11 mouse cellular contexts compared by ENCODE assay signal in the genomic region with DNA sequence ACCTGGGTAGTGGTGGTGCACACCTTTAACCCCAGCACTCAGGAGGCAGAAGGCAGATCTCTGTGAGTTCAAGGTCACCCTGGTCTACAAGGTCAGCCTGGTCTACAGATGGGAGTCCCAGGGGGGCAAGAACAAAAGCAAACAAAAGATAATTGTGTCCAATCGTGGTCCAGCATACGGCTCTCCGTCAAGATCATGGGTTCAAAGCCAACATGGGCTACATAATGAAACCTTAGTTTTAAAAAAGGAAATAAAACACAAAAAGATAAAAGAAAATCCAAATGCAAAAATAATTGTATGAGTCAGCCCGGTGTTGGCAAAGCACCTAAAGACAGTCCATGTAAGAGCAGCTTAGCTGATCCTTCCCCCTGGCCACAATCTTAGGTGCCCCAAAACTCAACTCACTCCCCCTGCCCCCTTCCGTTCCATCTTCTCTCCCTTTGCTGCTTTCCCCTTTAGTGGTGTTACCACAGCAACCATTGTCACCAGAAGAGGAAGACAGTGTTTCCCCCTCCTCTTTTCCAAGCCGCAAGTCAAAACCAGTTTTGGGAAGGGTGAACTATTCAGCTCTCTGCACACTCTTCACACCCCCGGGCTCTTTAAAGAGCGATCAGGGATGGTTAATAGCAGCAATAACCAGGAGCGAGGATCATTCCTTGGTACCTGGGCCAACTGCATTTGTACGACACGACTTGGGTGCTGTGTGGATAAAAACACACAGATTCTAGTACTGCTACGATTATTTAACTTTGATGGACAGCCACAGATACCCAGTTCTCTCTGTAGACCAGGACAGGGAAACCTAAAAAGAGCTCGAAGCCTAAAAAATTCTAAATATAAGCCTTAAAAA. TPM values are rescaled to one million over a fixed set of nuclear protein-coding genes. Genes with fewer than 3 reads are reported as not detected.
DNase-seq lines count a peak whose midpoint lies in the region; ATAC-seq and TF ChIP-seq lines count a peak whose summit lies in the region.
"Had no signal": no experiment of that assay in that cellular context is flagged by ENCODE, and none has a peak within 500 bp of the region (broad histone marks: within the 10 kb centered on the region; RNA-seq: fewer than 3 reads in every experiment).

No protein-coding gene starts in this region.

- H3K4me2 ChIP-seq in forebrain, embryonic 14.5 days (ENCODE audit: low read length): no peak overlapping the region
- H3K4me2 ChIP-seq in forebrain, embryonic 13.5 days: no peak overlapping the region
- H3K4me2 ChIP-seq in hindbrain, embryonic 16.5 days (ENCODE audit: low read length): peak overlapping the region; percentile 8; the same call in 1 of the 2 replicates
- H3K4me2 ChIP-seq in intestine, embryonic 16.5 days (ENCODE audit: low read depth, low read length): no peak overlapping the region
- H3K4me2 ChIP-seq in stomach, postnatal 0 days (replicated peaks; ENCODE audit: low read depth): no peak overlapping the region

- TF ChIP-seq POLR2A in testis, adult 2 months (IDR thresholded peaks at IDR 0.05; ENCODE audit: control insufficient read depth, low read depth, low read length): no peak

- no peak overlapping the region for H3K9ac ChIP-seq in forebrain, embryonic 14.5 days (ENCODE audit: low read length)
- H3K9ac ChIP-seq in forebrain, embryonic 13.5 days: no peak overlapping the region
- no peak overlapping the region for H3K9ac ChIP-seq in hindbrain, embryonic 16.5 days (ENCODE audit: low read depth, low read length)
- no peak overlapping the region for H3K9ac ChIP-seq in intestine, embryonic 16.5 days (ENCODE audit: low read depth, low read length)
- no peak overlapping the region for H3K9ac ChIP-seq in stomach, postnatal 0 days (ENCODE audit: low read length)

- TF ChIP-seq EP300 in stomach, postnatal 0 days (optimal IDR thresholded peaks at IDR 0.05): no peak

- H3K4me3 ChIP-seq in forebrain, embryonic 14.5 days (ENCODE audit: low read depth, low read length): no peak overlapping the region
- H3K4me3 ChIP-seq in forebrain, embryonic 13.5 days: no peak overlapping the region
- no peak overlapping the region for H3K4me3 ChIP-seq in testis, adult 2 months (ENCODE audit: control insufficient read depth, low read depth, low read length)
- no peak overlapping the region for H3K4me3 ChIP-seq in hindbrain, embryonic 16.5 days (ENCODE audit: low read length)
- H3K4me3 ChIP-seq in intestine, embryonic 16.5 days (ENCODE audit: low read length): no peak overlapping the region
- no peak overlapping the region for H3K4me3 ChIP-seq in stomach, postnatal 0 days (ENCODE audit: low read depth, low read length)
- H3K4me3 ChIP-seq: layer of hippocampus, adult 2 months had no signal

- H3K27ac ChIP-seq in forebrain, embryonic 14.5 days (ENCODE audit: low read depth, low read length): no peak overlapping the region
- H3K27ac ChIP-seq in forebrain, embryonic 13.5 days: no peak overlapping the region
- peak overlapping the region; percentile 17; the same call in 1 of the 2 replicates for H3K27ac ChIP-seq in testis, adult 2 months (ENCODE audit: control insufficient read depth, insufficient read depth, low read depth, low read length)
- H3K27ac ChIP-seq in hindbrain, embryonic 16.5 days (ENCODE audit: low read depth, low read length): no peak overlapping the region
- H3K27ac ChIP-seq in intestine, embryonic 16.5 days (ENCODE audit: low read length): no peak overlapping the region
- no peak overlapping the region for H3K27ac ChIP-seq in stomach, postnatal 0 days (replicated peaks)
- H3K27ac ChIP-seq: layer of hippocampus, adult 2 months had no signal

- 34% methylated on average over 13 of the region's 13 CpGs for WGBS in forebrain, embryonic 14.5 days
- WGBS in forebrain, embryonic 13.5 days: 30% methylated on average over 13 of the region's 13 CpGs
- whole genome bisulfite sequencing in hindbrain, embryonic 16.5 days: 19% methylated on average over 13 of the region's 13 CpGs
- WGBS in intestine, embryonic 16.5 days: 66% methylated on average over 13 of the region's 13 CpGs
- 63% methylated on average over 13 of the region's 13 CpGs for WGBS in stomach, postnatal 0 days

- H3K4me1 ChIP-seq in forebrain, embryonic 14.5 days (ENCODE audit: control insufficient read depth, insufficient read depth, low read length): peaks cover 6% of the 10 kb centered on the region; the same call in 1 of the 2 replicates
- peaks cover 25% of the 10 kb centered on the region for H3K4me1 ChIP-seq in forebrain, embryonic 13.5 days
- H3K4me1 ChIP-seq in testis, adult 2 months (ENCODE audit: control insufficient read depth, insufficient read depth, low read length): peaks cover 13% of the 10 kb centered on the region
- H3K4me1 ChIP-seq in hindbrain, embryonic 16.5 days (ENCODE audit: control insufficient read depth, insufficient read depth, low read depth, low read length): peaks cover 8% of the 10 kb centered on the region
- H3K4me1 ChIP-seq in intestine, embryonic 16.5 days (ENCODE audit: control insufficient read depth, insufficient read depth, low read length): peaks cover 20% of the 10 kb centered on the region
- peaks cover 4% of the 10 kb centered on the region; the same call in 1 of the 2 replicates for H3K4me1 ChIP-seq in stomach, postnatal 0 days (replicated peaks; ENCODE audit: control insufficient read depth, insufficient read depth)

- H3K27me3 ChIP-seq in forebrain, embryonic 14.5 days (replicated peaks; ENCODE audit: control insufficient read depth, insufficient read depth, low read length): peaks cover 11% of the 10 kb centered on the region; the same call in 1 of the 2 replicates
- H3K27me3 ChIP-seq in forebrain, embryonic 13.5 days: peaks cover 34% of the 10 kb centered on the region
- H3K27me3 ChIP-seq in testis, adult 2 months (ENCODE audit: control insufficient read depth, insufficient read depth, low read length): no peaks in the 10 kb centered on the region
- no peaks in the 10 kb centered on the region for H3K27me3 ChIP-seq in hindbrain, embryonic 16.5 days (replicated peaks; ENCODE audit: control insufficient read depth, insufficient read depth, low read length)
- H3K27me3 ChIP-seq in intestine, embryonic 16.5 days (replicated peaks; ENCODE audit: control insufficient read depth, insufficient read depth, low read length): 0 out of 2 replicates have a peak, but pooled peaks cover 3% of the 10 kb centered on the region
- H3K27me3 ChIP-seq in stomach, postnatal 0 days (ENCODE audit: control insufficient read depth, insufficient read depth, low read length): no peaks in the 10 kb centered on the region

- ATAC-seq in forebrain, embryonic 14.5 days: no peak
- ATAC-seq in forebrain, embryonic 13.5 days: no peak
- ATAC-seq in hindbrain, embryonic 16.5 days: peak; percentile 48; the same call in 1 of the 2 replicates
- ATAC-seq in intestine, embryonic 16.5 days: no peak
- ATAC-seq in stomach, postnatal 0 days (ENCODE audit: low FRiP score, low TSS enrichment): no peak

- H3K36me3 ChIP-seq in forebrain, embryonic 14.5 days (ENCODE audit: control insufficient read depth, insufficient read depth, low read length): no peaks in the 10 kb centered on the region
- no peaks in the 10 kb centered on the region for H3K36me3 ChIP-seq in forebrain, embryonic 13.5 days (ENCODE audit: poor library complexity, severe bottlenecking)
- no peaks in the 10 kb centered on the region for H3K36me3 ChIP-seq in testis, adult 2 months (ENCODE audit: control insufficient read depth, insufficient read depth, low read length)
- no peaks in the 10 kb centered on the region for H3K36me3 ChIP-seq in hindbrain, embryonic 16.5 days (ENCODE audit: control insufficient read depth, insufficient read depth, low read length)
- no peaks in the 10 kb centered on the region for H3K36me3 ChIP-seq in intestine, embryonic 16.5 days (ENCODE audit: control insufficient read depth, insufficient read depth, low read length)
- no peaks in the 10 kb centered on the region for H3K36me3 ChIP-seq in stomach, postnatal 0 days (ENCODE audit: control insufficient read depth, insufficient read depth, low read length)

- no peaks in the 10 kb centered on the region for H3K9me3 ChIP-seq in forebrain, embryonic 14.5 days (replicated peaks; ENCODE audit: control insufficient read depth, low read length)
- no peaks in the 10 kb centered on the region for H3K9me3 ChIP-seq in forebrain, embryonic 13.5 days (replicated peaks)
- no peaks in the 10 kb centered on the region for H3K9me3 ChIP-seq in hindbrain, embryonic 16.5 days (ENCODE audit: control insufficient read depth, low read length)
- H3K9me3 ChIP-seq in intestine, embryonic 16.5 days (ENCODE audit: control insufficient read depth, low read length): no peaks in the 10 kb centered on the region
- no peaks in the 10 kb centered on the region for H3K9me3 ChIP-seq in stomach, postnatal 0 days (ENCODE audit: control insufficient read depth, low read length)

- peak; percentile 11 for DNase-seq in forebrain, embryonic 14.5 days (ENCODE audit: low spot score)
- DNase-seq in testis, postnatal 10 days (ENCODE audit: low spot score): no peak
- no peak for DNase-seq in adrenal gland, postnatal 25 days
- no peak for DNase-seq in stomach, postnatal 0 days (ENCODE audit: low spot score)
- DNase-seq: lung, postnatal 4 days had no signal

- TF ChIP-seq CTCF in testis, adult 2 months (IDR thresholded peaks at IDR 0.05; ENCODE audit: control insufficient read depth, insufficient read depth, insufficient replicate concordance, low read depth, low read length): no peak
- no peak for TF ChIP-seq CTCF in stomach, postnatal 0 days (IDR thresholded peaks at IDR 0.05; ENCODE audit: low read depth)

RNA-seq across cellular contexts. Expression of a gene that starts 8.0 kb away (rescaled TPM):
- 9.7 and 10.2 TPM in 2 replicates for polyA plus RNA-seq in forebrain, embryonic 14.5 days (2014; fragmentation: Nextera tagmentation; extraction: Ambion mirVana)
- polyA plus RNA-seq in forebrain, embryonic 13.5 days (2015; fragmentation: Nextera tagmentation; extraction: Ambion mirVana): 6.2 and 8.8 TPM in 2 replicates
- 2.9 and 4.6 TPM in 2 replicates for polyA plus RNA-seq in testis, adult 2 months (2012; rRNA removed)
- polyA plus RNA-seq in hindbrain, embryonic 16.5 days (2015; fragmentation: Nextera tagmentation; extraction: Ambion mirVana): 44.7 and 48.7 TPM in 2 replicates
- 16.4 and 19.4 TPM in 2 replicates for polyA plus RNA-seq in intestine, embryonic 16.5 days (2015; fragmentation: Nextera tagmentation; extraction: Ambion mirVana)
- 36.1 and 37.7 TPM in 2 replicates for total RNA-seq in adrenal gland, postnatal 25 days (2021)
- polyA plus RNA-seq in stomach, postnatal 0 days (2015; fragmentation: Nextera tagmentation; extraction: Ambion mirVana): 42.2 and 44.5 TPM in 2 replicates

RNA-seq across cellular contexts. Expression of a gene that starts 25.7 kb away (rescaled TPM):
- polyA plus RNA-seq in forebrain, embryonic 14.5 days (2014; fragmentation: Nextera tagmentation; extraction: Ambion mirVana): 0.13 and 0.36 TPM in 2 replicates
- polyA plus RNA-seq in forebrain, embryonic 13.5 days (2015; fragmentation: Nextera tagmentation; extraction: Ambion mirVana): 0.32 and 0.37 TPM in 2 replicates
- polyA plus RNA-seq in testis, adult 2 months (2012; rRNA removed): 0.04 and 0.16 TPM in 2 replicates
- polyA plus RNA-seq in hindbrain, embryonic 16.5 days (2015; fragmentation: Nextera tagmentation; extraction: Ambion mirVana): 0.26 and 0.73 TPM in 2 replicates
- polyA plus RNA-seq in intestine, embryonic 16.5 days (2015; fragmentation: Nextera tagmentation; extraction: Ambion mirVana): 18.7 and 21.7 TPM in 2 replicates
- total RNA-seq in adrenal gland, postnatal 25 days (2021): 3.0 TPM in 1 of 2 replicates, not detected in the other
- 0.19 and 0.25 TPM in 2 replicates for polyA plus RNA-seq in stomach, postnatal 0 days (2015; fragmentation: Nextera tagmentation; extraction: Ambion mirVana)

RNA-seq across cellular contexts. Expression of a gene that starts 34.2 kb away (rescaled TPM):
- 45.0 and 49.2 TPM in 2 replicates for polyA plus RNA-seq in forebrain, embryonic 14.5 days (2014; fragmentation: Nextera tagmentation; extraction: Ambion mirVana)
- polyA plus RNA-seq in forebrain, embryonic 13.5 days (2015; fragmentation: Nextera tagmentation; extraction: Ambion mirVana): 33.8 and 43.0 TPM in 2 replicates
- polyA plus RNA-seq in testis, adult 2 months (2012; rRNA removed): 4.5 and 6.5 TPM in 2 replicates
- polyA plus RNA-seq in hindbrain, embryonic 16.5 days (2015; fragmentation: Nextera tagmentation; extraction: Ambion mirVana): 60.9 and 69.6 TPM in 2 replicates
- polyA plus RNA-seq in intestine, embryonic 16.5 days (2015; fragmentation: Nextera tagmentation; extraction: Ambion mirVana): 32.0 and 34.7 TPM in 2 replicates
- total RNA-seq in adrenal gland, postnatal 25 days (2021): 32.9 and 43.7 TPM in 2 replicates
- polyA plus RNA-seq in stomach, postnatal 0 days (2015; fragmentation: Nextera tagmentation; extraction: Ambion mirVana): 19.6 and 20.5 TPM in 2 replicates

RNA-seq across cellular contexts. Expression of a gene that starts 36.8 kb away (rescaled TPM):
- polyA plus RNA-seq in forebrain, embryonic 14.5 days (2014; fragmentation: Nextera tagmentation; extraction: Ambion mirVana): 0.88 and 1.9 TPM in 2 replicates
- polyA plus RNA-seq in forebrain, embryonic 13.5 days (2015; fragmentation: Nextera tagmentation; extraction: Ambion mirVana): 2.6 and 8.3 TPM in 2 replicates
- 8.0 and 8.3 TPM in 2 replicates for polyA plus RNA-seq in testis, adult 2 months (2012; rRNA removed)
- 5.2 and 6.5 TPM in 2 replicates for polyA plus RNA-seq in hindbrain, embryonic 16.5 days (2015; fragmentation: Nextera tagmentation; extraction: Ambion mirVana)
- 55.3 and 151 TPM in 2 replicates for polyA plus RNA-seq in intestine, embryonic 16.5 days (2015; fragmentation: Nextera tagmentation; extraction: Ambion mirVana)
- total RNA-seq in adrenal gland, postnatal 25 days (2021): 2.1 and 105 TPM in 2 replicates
- polyA plus RNA-seq in stomach, postnatal 0 days (2015; fragmentation: Nextera tagmentation; extraction: Ambion mirVana): 26.3 and 49.4 TPM in 2 replicates
- polyA plus RNA-seq: C2C12 had no signal

RNA-seq across cellular contexts. Expression of a gene that starts 37.6 kb away (rescaled TPM):
- 0.09 and 0.22 TPM in 2 replicates for polyA plus RNA-seq in forebrain, embryonic 14.5 days (2014; fragmentation: Nextera tagmentation; extraction: Ambion mirVana)
- 0.22 TPM in 1 of 2 replicates, not detected in the other for polyA plus RNA-seq in forebrain, embryonic 13.5 days (2015; fragmentation: Nextera tagmentation; extraction: Ambion mirVana)
- 2.8 and 3.0 TPM in 2 replicates for polyA plus RNA-seq in testis, adult 2 months (2012; rRNA removed)
- 4.7 and 5.3 TPM in 2 replicates for polyA plus RNA-seq in hindbrain, embryonic 16.5 days (2015; fragmentation: Nextera tagmentation; extraction: Ambion mirVana)
- polyA plus RNA-seq in intestine, embryonic 16.5 days (2015; fragmentation: Nextera tagmentation; extraction: Ambion mirVana): 1.7 TPM in 2 replicates
- 0.88 and 2.9 TPM in 2 replicates for total RNA-seq in adrenal gland, postnatal 25 days (2021)
- 1.5 and 2.7 TPM in 2 replicates for polyA plus RNA-seq in stomach, postnatal 0 days (2015; fragmentation: Nextera tagmentation; extraction: Ambion mirVana)
- total RNA-seq: layer of hippocampus, adult 2 months had no signal

Comparison
In these comparisons a context has a peak if more than half of its experiments do, and no peak if none do; other contexts are left out.
1. RNA of a gene that starts 25.7 kb away (polyA plus RNA-seq): 18.7 to 21.7 TPM in intestine, embryonic 16.5 days; 0.26 to 0.73 TPM in hindbrain, embryonic 16.5 days, 0.32 to 0.37 TPM in forebrain, embryonic 13.5 days, 0.19 to 0.25 TPM in stomach, postnatal 0 days, 0.04 to 0.16 TPM in testis, adult 2 months and 0.13 to 0.36 TPM in forebrain, embryonic 14.5 days; every median in the first group is over 10 times any median in the second.